Mouse (Mus musculus): ENCODE measurements at regions not wholly inside any gene's neighbourhood (a gene's known extent, or its start where the extent isn't known, plus 50 kb on each side); places are given as distances from the start of the nearest gene placed in this dataset.

DNA sequence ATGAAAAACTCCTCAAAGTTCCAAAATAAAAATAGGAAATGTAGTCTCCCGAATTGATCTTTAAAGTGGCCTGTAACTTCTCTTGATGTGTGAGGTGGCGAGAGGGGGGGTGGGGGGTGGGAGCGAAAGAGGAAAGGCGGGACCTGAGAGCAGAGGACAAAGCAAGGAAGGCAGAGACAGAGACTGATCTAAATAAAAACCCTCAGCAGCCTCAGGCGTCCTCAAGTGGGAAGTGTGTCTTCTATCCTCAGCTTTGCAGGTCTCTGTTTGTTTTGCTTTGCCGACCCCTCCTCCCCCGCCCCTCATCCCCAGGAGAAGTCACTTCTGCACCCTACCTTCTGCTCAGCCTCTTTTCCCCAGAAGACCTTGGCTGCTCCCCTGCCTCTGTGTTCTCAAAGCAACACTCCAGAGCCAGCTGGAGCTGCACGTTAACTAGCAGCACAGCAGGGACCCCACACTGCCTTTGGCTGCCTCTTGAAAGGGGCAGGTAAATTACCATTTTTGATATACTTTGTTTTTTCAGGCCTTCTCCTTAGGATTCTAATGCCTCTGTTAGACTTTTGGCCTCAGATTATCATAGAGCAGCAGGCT lies 214.3 kb upstream of the Isl1 start:
- dilution Hi-C loops (cut with MboI; ENCODE audit: extremely low pct_ligation_motif_present, extremely low pct_unique_long_range_greater_than_20kb, low sequenced_read_pairs) (no loop called here), in situ Hi-C loops (cut with MboI; ENCODE audit: low pct_ligation_motif_present, low pct_unique_long_range_greater_than_20kb, low sequenced_read_pairs) (no loop called here)
- H3K27ac ChIP-seq (ENCODE audit: insufficient read depth, low read depth): no peak overlapping the region
- DNase-seq (ENCODE audit: extremely low read depth): no peak
- no peaks in the 10 kb centered on the region for H3K27me3 ChIP-seq (replicated peaks)
- no peaks in the 10 kb centered on the region for H3K4me1 ChIP-seq (ENCODE audit: control insufficient read depth in 1 of 2, insufficient read depth in 2 of 2)
- H3K4me2 ChIP-seq (ENCODE audit: insufficient read depth, low read depth, poor library complexity, severe bottlenecking): no peak overlapping the region
- no peaks in the 10 kb centered on the region for H3K79me2 ChIP-seq (replicated peaks; ENCODE audit: control insufficient read depth, extremely low read depth, insufficient read depth, poor library complexity, severe bottlenecking)
- H3K4me3 ChIP-seq (replicated peaks in 1 of 3; ENCODE audit: low read depth in 2 of 3, low read length in 2 of 3, poor library complexity in 1 of 3): no peak overlapping the region
- peaks cover 41% of the 10 kb centered on the region for H3K9me3 ChIP-seq (replicated peaks; ENCODE audit: low read length)
- H3K36me3 ChIP-seq (replicated peaks in 1 of 2; ENCODE audit: control insufficient read depth in 1 of 2, insufficient read depth in 1 of 2, low read length in 1 of 2): no peaks in the 10 kb centered on the region
- TF ChIP-seq POLR2AphosphoS2 (IDR thresholded peaks at IDR 0.05; ENCODE audit: low read depth, low read length): no peak
- no peak overlapping the region for H3K9ac ChIP-seq (ENCODE audit: insufficient read depth, low read depth)

DNA sequence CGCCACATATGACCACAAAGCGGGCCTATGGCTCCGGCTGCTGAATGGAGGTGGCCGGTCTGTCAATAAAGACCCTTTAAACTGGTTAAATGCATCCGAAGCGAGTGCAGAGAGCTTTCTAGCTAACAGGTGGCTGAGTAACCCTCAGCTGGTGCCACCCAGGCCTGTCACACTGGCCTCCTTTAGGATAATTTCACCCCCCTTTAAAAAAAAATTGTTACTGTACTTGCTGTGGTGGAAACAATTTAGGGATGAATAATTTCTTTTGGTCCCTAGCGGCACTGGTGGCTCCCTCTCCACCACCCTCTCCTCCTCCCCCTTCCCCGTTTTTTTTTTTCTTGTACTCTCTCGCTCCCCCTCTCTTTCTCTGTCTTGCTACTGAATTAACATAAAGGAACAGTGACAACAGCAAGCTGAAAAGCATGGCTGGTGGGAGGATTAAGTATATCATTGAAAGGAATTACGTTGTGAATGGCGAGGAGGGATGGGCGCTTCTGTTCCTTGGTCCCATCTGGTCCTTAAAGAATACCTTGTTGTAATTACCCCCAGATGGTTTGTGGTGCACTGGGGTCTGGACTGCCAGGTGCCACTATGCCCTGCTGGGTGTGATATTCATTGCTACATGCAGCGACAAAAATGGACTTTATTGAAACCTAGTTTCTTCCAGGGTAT lies 205.3 kb upstream of the Isl1 start:
- H3K9ac ChIP-seq (ENCODE audit: insufficient read depth, low read depth): no peak overlapping the region
- H3K27ac ChIP-seq (ENCODE audit: insufficient read depth, low read depth): no peak overlapping the region
- no peaks in the 10 kb centered on the region for H3K79me2 ChIP-seq (replicated peaks; ENCODE audit: control insufficient read depth, extremely low read depth, insufficient read depth, poor library complexity, severe bottlenecking)
- no peaks in the 10 kb centered on the region for H3K4me1 ChIP-seq (ENCODE audit: control insufficient read depth in 1 of 2, insufficient read depth in 2 of 2)
- in situ Hi-C loops (cut with MboI; ENCODE audit: low pct_ligation_motif_present, low pct_unique_long_range_greater_than_20kb, low sequenced_read_pairs) (no loop called here), dilution Hi-C loops (cut with MboI; ENCODE audit: extremely low pct_ligation_motif_present, extremely low pct_unique_long_range_greater_than_20kb, low sequenced_read_pairs) (no loop called here)
- no peaks in the 10 kb centered on the region for H3K36me3 ChIP-seq (replicated peaks in 1 of 2; ENCODE audit: control insufficient read depth in 1 of 2, insufficient read depth in 1 of 2, low read length in 1 of 2)
- peaks cover 34% of the 10 kb centered on the region for H3K9me3 ChIP-seq (replicated peaks; ENCODE audit: low read length)
- TF ChIP-seq NELFE (IDR thresholded peaks at IDR 0.05; ENCODE audit: low read depth, low read length) (no peak), ZC3H11A (IDR thresholded peaks at IDR 0.05; ENCODE audit: low read depth, low read length) (no peak), MAFK (IDR thresholded peaks at IDR 0.05; ENCODE audit: insufficient replicate concordance, low read length) (no peak), TBP (conservative IDR thresholded peaks at IDR 0.05; ENCODE audit: low read depth, low read length) (no peak), SIN3A (IDR thresholded peaks at IDR 0.05; ENCODE audit: low read length) (no peak), MXI1 (IDR thresholded peaks at IDR 0.05; ENCODE audit: low read depth, low read length) (no peak)
- no peak overlapping the region for H3K4me2 ChIP-seq (ENCODE audit: insufficient read depth, low read depth, poor library complexity, severe bottlenecking)
- no peaks in the 10 kb centered on the region for H3K27me3 ChIP-seq (replicated peaks)
- H3K4me3 ChIP-seq (replicated peaks in 1 of 3; ENCODE audit: low read depth in 2 of 3, low read length in 2 of 3, poor library complexity in 1 of 3): no peak overlapping the region
- no peak for DNase-seq (ENCODE audit: extremely low read depth)

DNA sequence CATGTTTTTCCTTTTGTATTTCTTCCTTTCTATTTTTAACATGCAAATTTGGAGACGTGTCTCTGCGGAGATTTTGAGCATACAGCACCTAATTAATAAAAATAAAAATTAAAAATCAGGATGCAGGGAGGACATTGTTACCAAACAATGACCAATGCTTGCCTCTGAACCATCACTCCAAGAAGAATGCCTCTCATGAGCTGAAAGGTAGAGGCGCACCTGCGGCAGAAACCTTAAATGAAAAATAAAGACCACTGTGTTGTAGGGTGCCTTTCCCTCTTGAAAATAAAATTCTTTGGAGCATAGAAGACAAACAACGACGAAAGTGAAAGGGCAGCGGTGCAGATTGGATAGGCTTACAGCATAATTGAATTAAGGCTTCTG lies 204.8 kb upstream of the Isl1 start:
- Histone ChIP-seq H3K36me3 (replicated peaks in 1 of 2; ENCODE audit: control insufficient read depth in 1 of 2, insufficient read depth in 1 of 2, low read length in 1 of 2) (no peaks in the 10 kb centered on the region), H3K4me2 (ENCODE audit: insufficient read depth, low read depth, poor library complexity, severe bottlenecking) (no peak overlapping the region), H3K9me3 (replicated peaks; ENCODE audit: low read length) (peaks cover 36% of the 10 kb centered on the region), H3K79me2 (replicated peaks; ENCODE audit: control insufficient read depth, extremely low read depth, insufficient read depth, poor library complexity, severe bottlenecking) (no peaks in the 10 kb centered on the region), H3K4me1 (ENCODE audit: control insufficient read depth in 1 of 2, insufficient read depth in 2 of 2) (no peaks in the 10 kb centered on the region), H3K27ac (ENCODE audit: insufficient read depth, low read depth) (no peak overlapping the region), H3K9ac (ENCODE audit: insufficient read depth, low read depth) (no peak overlapping the region), H3K4me3 (replicated peaks in 1 of 3; ENCODE audit: low read depth in 2 of 3, low read length in 2 of 3, poor library complexity in 1 of 3) (no peak overlapping the region), H3K27me3 (replicated peaks) (no peaks in the 10 kb centered on the region)
- no peak for TF ChIP-seq CHD2 (IDR thresholded peaks at IDR 0.05; ENCODE audit: low read length)
- no peak for TF ChIP-seq UBTF (IDR thresholded peaks at IDR 0.05; ENCODE audit: low read depth, low read length)
- TF ChIP-seq KAT2A (IDR thresholded peaks at IDR 0.05; ENCODE audit: insufficient replicate concordance, low read length): no peak
- TF ChIP-seq MYC (IDR thresholded peaks at IDR 0.05; ENCODE audit: low read depth, low read length): no peak
- TF ChIP-seq HCFC1 (IDR thresholded peaks at IDR 0.05; ENCODE audit: low read depth, low read length): no peak
- no peak for TF ChIP-seq BHLHE40 (IDR thresholded peaks at IDR 0.05; ENCODE audit: low read depth, low read length)
- TF ChIP-seq MEF2A (IDR thresholded peaks at IDR 0.05; ENCODE audit: borderline replicate concordance, low read depth, low read length): no peak
- TF ChIP-seq SMC3 (IDR thresholded peaks at IDR 0.05; ENCODE audit: low read depth, low read length): no peak
- no peak for TF ChIP-seq RCOR1 (conservative IDR thresholded peaks at IDR 0.05; ENCODE audit: low read depth, low read length)
- in situ Hi-C loops (cut with MboI; ENCODE audit: low pct_ligation_motif_present, low pct_unique_long_range_greater_than_20kb, low sequenced_read_pairs) (no loop called here), dilution Hi-C loops (cut with MboI; ENCODE audit: extremely low pct_ligation_motif_present, extremely low pct_unique_long_range_greater_than_20kb, low sequenced_read_pairs) (no loop called here)
- DNase-seq (ENCODE audit: extremely low read depth): no peak

All from CH12.LX (cell line).